Comparison of ENCODE assay signal across 28 mouse cellular contexts in genomic region chr4:149558389-149558788, GRCm38 (mm10). TPM values are rescaled to one million over a fixed set of nuclear protein-coding genes. Genes with fewer than 3 reads are reported as not detected.
A peak's percentile ranks its signal among the peaks of the same experiment; 100 is the strongest.
DNase-seq lines count a peak whose midpoint lies in the region; ATAC-seq and TF ChIP-seq lines count a peak whose summit lies in the region.
"Had no signal": no experiment of that assay in that cellular context is flagged by ENCODE, and none has a peak within 500 bp of the region (broad histone marks: within the 10 kb centered on the region; RNA-seq: fewer than 3 reads in every experiment).

No protein-coding gene starts in this region.

- no peak overlapping the region for H3K4me2 ChIP-seq in intestine, embryonic 16.5 days (ENCODE audit: low read depth, low read length)
- no peak overlapping the region for H3K4me2 ChIP-seq in intestine, embryonic 15.5 days (replicated peaks)
- no peak overlapping the region for H3K4me2 ChIP-seq in lung, postnatal 0 days (replicated peaks; ENCODE audit: low read depth, low read length)
- H3K4me2 ChIP-seq in stomach, postnatal 0 days (replicated peaks; ENCODE audit: low read depth): no peak overlapping the region
- no peak overlapping the region for H3K4me2 ChIP-seq in liver, embryonic 11.5 days
- H3K4me2 ChIP-seq: embryonic facial prominence, embryonic 13.5 days; forebrain, embryonic 15.5 days; hindbrain, embryonic 15.5 days; limb, embryonic 12.5 days; midbrain, embryonic 15.5 days had no signal

- no peak overlapping the region for H3K9ac ChIP-seq in intestine, embryonic 16.5 days (ENCODE audit: low read depth, low read length)
- H3K9ac ChIP-seq in intestine, embryonic 15.5 days: no peak overlapping the region
- H3K9ac ChIP-seq in lung, postnatal 0 days (replicated peaks; ENCODE audit: low read depth): no peak overlapping the region
- no peak overlapping the region for H3K9ac ChIP-seq in stomach, postnatal 0 days (ENCODE audit: low read length)
- no peak overlapping the region for H3K9ac ChIP-seq in liver, embryonic 11.5 days (ENCODE audit: low read depth, low read length)
- H3K9ac ChIP-seq: embryonic facial prominence, embryonic 13.5 days; forebrain, embryonic 15.5 days; hindbrain, embryonic 15.5 days; limb, embryonic 12.5 days; midbrain, embryonic 15.5 days had no signal

- no peaks in the 10 kb centered on the region for H3K9me3 ChIP-seq in intestine, embryonic 16.5 days (ENCODE audit: control insufficient read depth, low read length)
- no peaks in the 10 kb centered on the region for H3K9me3 ChIP-seq in intestine, embryonic 15.5 days
- H3K9me3 ChIP-seq in lung, postnatal 0 days (ENCODE audit: low read length): no peaks in the 10 kb centered on the region
- no peaks in the 10 kb centered on the region for H3K9me3 ChIP-seq in stomach, postnatal 0 days (ENCODE audit: control insufficient read depth, low read length)
- H3K9me3 ChIP-seq in liver, embryonic 11.5 days (ENCODE audit: control insufficient read depth, low read length): no peaks in the 10 kb centered on the region
- H3K9me3 ChIP-seq: embryonic facial prominence, embryonic 13.5 days; hindbrain, embryonic 10.5 days; hindbrain, embryonic 15.5 days; midbrain, embryonic 15.5 days had no signal

- 0 out of 2 replicates have a peak, but pooled peaks have one; percentile 12 for ATAC-seq in intestine, embryonic 16.5 days
- no peak for ATAC-seq in intestine, embryonic 15.5 days
- ATAC-seq in lung, postnatal 0 days: peak; percentile 71
- ATAC-seq in stomach, postnatal 0 days (ENCODE audit: low FRiP score, low TSS enrichment): peak; percentile 54
- no peak for ATAC-seq in liver, embryonic 11.5 days (replicated peaks; ENCODE audit: low FRiP score)
- ATAC-seq: forebrain, embryonic 15.5 days; inflammation-experienced regulatory T-cells, adult 6 months; midbrain, embryonic 15.5 days had no signal

- WGBS in intestine, embryonic 16.5 days: 66% methylated on average over 3 of the region's 3 CpGs
- 77% methylated on average over 3 of the region's 3 CpGs for WGBS in intestine, embryonic 15.5 days
- 39% methylated on average over 3 of the region's 3 CpGs for WGBS in lung, postnatal 0 days
- WGBS in stomach, postnatal 0 days: 44% methylated on average over 3 of the region's 3 CpGs
- WGBS in liver, embryonic 11.5 days: 83% methylated on average over 3 of the region's 3 CpGs

- TF ChIP-seq CTCF in lung, postnatal 0 days (IDR thresholded peaks at IDR 0.05): no peak
- TF ChIP-seq CTCF in stomach, postnatal 0 days (IDR thresholded peaks at IDR 0.05; ENCODE audit: low read depth): no peak

- no peaks in the 10 kb centered on the region for H3K36me3 ChIP-seq in intestine, embryonic 16.5 days (ENCODE audit: control insufficient read depth, insufficient read depth, low read length)
- no peaks in the 10 kb centered on the region for H3K36me3 ChIP-seq in intestine, embryonic 15.5 days
- H3K36me3 ChIP-seq in lung, postnatal 0 days (ENCODE audit: insufficient read depth, low read length): no peaks in the 10 kb centered on the region
- H3K36me3 ChIP-seq in stomach, postnatal 0 days (ENCODE audit: control insufficient read depth, insufficient read depth, low read length): no peaks in the 10 kb centered on the region
- no peaks in the 10 kb centered on the region for H3K36me3 ChIP-seq in liver, embryonic 11.5 days (ENCODE audit: control insufficient read depth, insufficient read depth, low read length)

- peaks cover 18% of the 10 kb centered on the region for H3K4me1 ChIP-seq in intestine, embryonic 16.5 days (ENCODE audit: control insufficient read depth, insufficient read depth, low read length)
- H3K4me1 ChIP-seq in intestine, embryonic 15.5 days (replicated peaks): peaks cover 16% of the 10 kb centered on the region
- H3K4me1 ChIP-seq in lung, postnatal 0 days (ENCODE audit: insufficient read depth, low read depth, low read length): peaks cover 6% of the 10 kb centered on the region
- 0 out of 2 replicates have a peak, but pooled peaks cover 8% of the 10 kb centered on the region for H3K4me1 ChIP-seq in stomach, postnatal 0 days (replicated peaks; ENCODE audit: control insufficient read depth, insufficient read depth)
- peaks cover 8% of the 10 kb centered on the region; the same call in 1 of the 2 replicates for H3K4me1 ChIP-seq in liver, embryonic 11.5 days (replicated peaks; ENCODE audit: control insufficient read depth, insufficient read depth, low read length)

- no peak for TF ChIP-seq EP300 in lung, postnatal 0 days (IDR thresholded peaks at IDR 0.05)
- TF ChIP-seq EP300 in stomach, postnatal 0 days (optimal IDR thresholded peaks at IDR 0.05): no peak

- H3K4me3 ChIP-seq in intestine, embryonic 16.5 days (ENCODE audit: low read length): no peak overlapping the region
- H3K4me3 ChIP-seq in intestine, embryonic 15.5 days (replicated peaks): no peak overlapping the region
- H3K4me3 ChIP-seq in lung, postnatal 0 days (ENCODE audit: low read depth, low read length): no peak overlapping the region
- H3K4me3 ChIP-seq in stomach, postnatal 0 days (ENCODE audit: low read depth, low read length): no peak overlapping the region
- H3K4me3 ChIP-seq in liver, embryonic 11.5 days (ENCODE audit: low read depth, low read length): no peak overlapping the region
- H3K4me3 ChIP-seq: embryonic facial prominence, embryonic 13.5 days; forebrain, embryonic 10.5 days; forebrain, embryonic 15.5 days; hindbrain, embryonic 10.5 days; hindbrain, embryonic 15.5 days; limb, embryonic 12.5 days; midbrain, embryonic 10.5 days; midbrain, embryonic 15.5 days had no signal

- no peaks in the 10 kb centered on the region for H3K27me3 ChIP-seq in intestine, embryonic 16.5 days (replicated peaks; ENCODE audit: control insufficient read depth, insufficient read depth, low read length)
- H3K27me3 ChIP-seq in intestine, embryonic 15.5 days (replicated peaks): no peaks in the 10 kb centered on the region
- no peaks in the 10 kb centered on the region for H3K27me3 ChIP-seq in lung, postnatal 0 days (replicated peaks; ENCODE audit: insufficient read depth, low read length)
- no peaks in the 10 kb centered on the region for H3K27me3 ChIP-seq in stomach, postnatal 0 days (ENCODE audit: control insufficient read depth, insufficient read depth, low read length)
- H3K27me3 ChIP-seq in liver, embryonic 11.5 days (replicated peaks; ENCODE audit: control insufficient read depth, insufficient read depth, low read length): peaks cover 3% of the 10 kb centered on the region; the same call in 1 of the 2 replicates
- H3K27me3 ChIP-seq: embryonic facial prominence, embryonic 13.5 days; forebrain, embryonic 15.5 days; hindbrain, embryonic 15.5 days; limb, embryonic 12.5 days; midbrain, embryonic 15.5 days had no signal

- peak; percentile 37 for DNase-seq in urinary bladder, postnatal 14 days (ENCODE audit: low spot score)
- no peak for DNase-seq in urinary bladder, postnatal 10 days (ENCODE audit: low spot score)
- DNase-seq in lung, postnatal 0 days (ENCODE audit: low spot score): peak; percentile 52
- peak; percentile 37 for DNase-seq in stomach, postnatal 0 days (ENCODE audit: low spot score)
- no peak for DNase-seq in gastrocnemius, postnatal 25 days
- no peak for DNase-seq in liver, embryonic 11.5 days (ENCODE audit: low spot score)
- DNase-seq: adrenal gland, postnatal 14 days; B cell, adult 2 months; cerebellum, adult 11 months; cerebellum, adult 9-10 months; cerebellum, postnatal 36 days; heart, postnatal 14 days; kidney, adult 8-10 months; kidney, postnatal 10 days; spleen, adult 18-20 months; thymus, adult 2 months; thymus, postnatal 36 days had no signal

- H3K27ac ChIP-seq in intestine, embryonic 16.5 days (ENCODE audit: low read length): no peak overlapping the region
- H3K27ac ChIP-seq in intestine, embryonic 15.5 days: no peak overlapping the region
- no peak overlapping the region for H3K27ac ChIP-seq in lung, postnatal 0 days (ENCODE audit: low read length)
- no peak overlapping the region for H3K27ac ChIP-seq in stomach, postnatal 0 days (replicated peaks)
- H3K27ac ChIP-seq in liver, embryonic 11.5 days (ENCODE audit: low read depth, low read length): no peak overlapping the region
- H3K27ac ChIP-seq: embryonic facial prominence, embryonic 13.5 days; forebrain, embryonic 10.5 days; forebrain, embryonic 15.5 days; hindbrain, embryonic 10.5 days; hindbrain, embryonic 15.5 days; limb, embryonic 12.5 days; midbrain, embryonic 10.5 days; midbrain, embryonic 15.5 days had no signal

RNA-seq across cellular contexts. Expression of gene Clstn1, which starts 27.9 kb away (rescaled TPM):
- polyA plus RNA-seq in intestine, embryonic 16.5 days (2015; fragmentation: Nextera tagmentation; extraction: Ambion mirVana): 10.8 and 12.5 TPM in 2 replicates
- polyA plus RNA-seq in intestine, embryonic 15.5 days (2015; fragmentation: Nextera tagmentation; extraction: Ambion mirVana): 40.9 and 42.4 TPM in 2 replicates
- polyA plus RNA-seq in lung, postnatal 0 days (2015; fragmentation: Nextera tagmentation; extraction: Ambion mirVana): 43.6 and 48.7 TPM in 2 replicates
- 28.6 and 30.5 TPM in 2 replicates for polyA plus RNA-seq in stomach, postnatal 0 days (2015; fragmentation: Nextera tagmentation; extraction: Ambion mirVana)
- total RNA-seq in gastrocnemius, postnatal 25 days (2021): 10 to 100 TPM; 29.0 to 29.1 TPM
- 7.8 and 7.9 TPM in 2 replicates for polyA plus RNA-seq in liver, embryonic 11.5 days (2014; fragmentation: Nextera tagmentation; extraction: Ambion mirVana)

RNA-seq across cellular contexts. Expression of gene Ctnnbip1, which starts 40.4 kb away (rescaled TPM):
- 41.2 and 46.5 TPM in 2 replicates for polyA plus RNA-seq in intestine, embryonic 16.5 days (2015; fragmentation: Nextera tagmentation; extraction: Ambion mirVana)
- polyA plus RNA-seq in intestine, embryonic 15.5 days (2015; fragmentation: Nextera tagmentation; extraction: Ambion mirVana): 41.7 and 43.8 TPM in 2 replicates
- polyA plus RNA-seq in lung, postnatal 0 days (2015; fragmentation: Nextera tagmentation; extraction: Ambion mirVana): 38.4 and 40.1 TPM in 2 replicates
- 60.1 and 69.5 TPM in 2 replicates for polyA plus RNA-seq in stomach, postnatal 0 days (2015; fragmentation: Nextera tagmentation; extraction: Ambion mirVana)
- 10 to 100 TPM; 24.7 to 29.6 TPM for total RNA-seq in gastrocnemius, postnatal 25 days (2021)
- 21.4 and 24.6 TPM in 2 replicates for polyA plus RNA-seq in liver, embryonic 11.5 days (2014; fragmentation: Nextera tagmentation; extraction: Ambion mirVana)

Comparison
In these comparisons a context has a peak if more than half of its experiments do, and no peak if none do; other contexts are left out.
1. ATAC-seq: peak in intestine, embryonic 16.5 days (single experiment), lung, postnatal 0 days (single experiment) and stomach, postnatal 0 days (single experiment); none in intestine, embryonic 15.5 days (single experiment) and liver, embryonic 11.5 days (single experiment).
2. DNase-seq: peak in urinary bladder, postnatal 14 days (single experiment), lung, postnatal 0 days (single experiment) and stomach, postnatal 0 days (single experiment); none in urinary bladder, postnatal 10 days (single experiment), gastrocnemius, postnatal 25 days (single experiment) and liver, embryonic 11.5 days (single experiment).